Mouse (Mus musculus) cerebral cortex, adult 2 months (tissue): Measurements from ENCODE around the gene Nap1l5.

ENCODE experiments used
- WGBS: fragments of 180-500 bp; shearing (Covaris S2); methylation state at CpG from one replicate; pipeline ENCODE4 v1.1.7; 2018; 5-methylcytosine and 5-hydroxymethylcytosine counted together

The Nap1l5 gene

DNA sequence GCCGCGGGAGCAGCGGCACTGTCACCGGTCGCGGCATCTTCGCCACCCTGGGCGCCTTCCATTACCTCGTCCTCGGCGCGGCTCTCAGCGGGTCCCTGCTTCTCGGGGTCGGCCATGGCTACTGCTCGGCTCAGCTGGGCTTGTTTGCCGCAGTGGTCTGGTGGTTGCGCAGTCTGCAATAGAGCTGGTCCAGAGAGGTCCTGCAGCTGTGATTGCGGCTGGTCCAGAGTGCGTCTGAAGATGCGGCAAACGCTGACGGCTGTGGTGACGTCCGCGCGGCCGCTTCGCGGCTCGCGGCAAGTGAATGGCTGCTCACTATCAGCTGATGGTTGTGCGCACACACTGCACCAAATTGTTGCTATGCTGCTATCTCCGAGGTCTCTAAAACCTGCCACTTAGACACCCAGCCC lies at the start of gene Nap1l5:
Gene Nap1l5, minus strand, starts transcription at position 225 of the 410 bp plus-strand sequence.
- WGBS = 59% methylated on average over 34 of the region's 34 CpGs

DNA sequence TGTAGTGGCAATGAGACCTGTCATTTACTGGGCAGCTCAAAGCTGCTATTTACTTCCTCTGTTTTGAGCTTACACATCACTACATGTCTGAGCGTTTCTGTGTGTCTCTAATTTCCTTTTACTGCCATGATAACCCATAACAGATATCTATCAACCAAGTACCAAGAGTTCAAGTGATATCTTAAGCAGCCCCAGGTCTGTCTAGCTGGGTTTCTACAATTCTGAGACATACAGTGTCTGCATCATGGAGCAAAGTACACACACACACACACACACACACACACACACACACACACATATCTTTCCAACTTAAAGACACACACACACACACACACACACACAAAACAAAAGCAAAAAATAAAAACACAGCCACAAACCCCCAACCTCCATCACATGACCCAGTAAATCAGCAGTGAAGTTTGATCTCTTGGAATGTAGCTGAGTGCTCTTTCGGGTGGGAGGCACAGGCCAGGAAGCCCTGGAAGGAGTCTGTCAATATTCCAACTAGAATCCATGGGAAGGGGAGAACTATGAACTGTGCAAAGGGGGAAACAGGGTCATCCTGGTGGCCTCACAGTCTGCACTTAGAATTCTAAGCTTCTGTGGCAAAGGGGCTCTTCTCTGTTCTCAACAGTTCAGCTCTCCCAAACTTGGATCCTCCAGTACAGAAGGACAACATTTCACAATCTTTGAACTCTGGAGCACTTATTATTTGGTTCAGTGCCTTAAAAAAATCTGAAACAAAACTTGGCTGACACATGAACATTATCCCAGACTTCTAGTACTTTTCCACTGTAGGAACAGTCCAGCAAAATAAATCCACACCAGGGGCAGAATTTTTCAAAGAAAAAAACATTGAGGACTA lies 44.5 kb upstream of the Nap1l5 start:
- 89% methylated on average over 2 of the region's 2 CpGs for WGBS

DNA sequence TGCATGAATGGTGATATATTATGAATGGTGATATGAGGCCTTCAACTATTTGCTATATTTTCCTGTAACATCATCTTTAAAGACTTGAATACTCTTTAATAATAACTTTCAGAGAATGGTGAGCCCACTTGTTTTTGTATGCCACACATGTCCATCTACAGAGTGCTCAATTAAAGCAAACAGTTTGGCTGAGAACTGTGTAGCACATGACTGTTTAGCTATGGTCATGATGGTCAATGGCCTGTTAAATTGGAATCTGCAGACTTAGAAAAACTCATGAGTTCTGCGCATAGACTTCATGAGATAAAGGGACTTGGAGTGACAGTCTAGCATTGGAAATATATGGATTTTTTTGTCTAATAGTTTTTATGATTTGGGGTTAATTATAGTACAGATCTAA lies 43.5 kb upstream of the Nap1l5 start:
- WGBS = 100% methylated on average over 1 of the region's 1 CpGs

DNA sequence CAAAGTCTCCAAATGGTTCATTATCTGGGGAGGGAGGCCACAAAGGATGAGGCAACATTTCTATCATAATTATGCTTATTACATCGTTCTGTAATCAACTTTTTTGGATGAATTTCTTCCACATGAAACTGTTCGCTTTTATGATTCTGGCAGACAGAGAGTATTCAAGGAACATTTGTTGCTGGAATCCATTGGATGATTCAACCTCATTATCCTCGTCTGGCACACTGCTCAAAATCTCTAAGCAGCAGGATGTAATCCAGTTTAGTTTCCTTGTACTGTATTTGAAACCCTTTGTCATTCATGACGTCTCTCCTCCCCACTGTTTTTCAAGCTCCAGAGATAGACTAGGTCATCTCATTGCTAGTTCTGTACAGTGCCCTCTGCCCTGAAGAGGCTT lies 40.0 kb upstream of the Nap1l5 start:
- 40% methylated on average over 4 of the region's 4 CpGs for WGBS

DNA sequence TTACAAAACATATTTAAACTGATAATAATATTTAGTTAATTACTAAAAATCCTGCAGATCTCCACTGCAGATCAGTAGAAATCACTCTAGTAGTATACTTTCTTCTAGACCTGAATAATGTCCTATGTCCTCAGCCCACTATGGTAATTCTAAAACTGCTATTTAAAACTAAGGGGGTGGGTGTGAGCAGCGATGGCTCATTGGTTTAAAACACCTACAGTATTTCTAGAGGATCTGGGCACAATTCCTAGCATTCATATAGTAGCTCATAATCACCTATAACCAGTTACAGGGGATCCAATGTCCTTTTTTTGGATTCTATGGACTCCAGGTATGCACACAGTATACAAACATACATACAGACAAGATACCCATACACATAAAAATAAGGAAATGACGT lies 39.4 kb upstream of the Nap1l5 start:
- 38% methylated on average over 2 of the region's 2 CpGs for WGBS

DNA sequence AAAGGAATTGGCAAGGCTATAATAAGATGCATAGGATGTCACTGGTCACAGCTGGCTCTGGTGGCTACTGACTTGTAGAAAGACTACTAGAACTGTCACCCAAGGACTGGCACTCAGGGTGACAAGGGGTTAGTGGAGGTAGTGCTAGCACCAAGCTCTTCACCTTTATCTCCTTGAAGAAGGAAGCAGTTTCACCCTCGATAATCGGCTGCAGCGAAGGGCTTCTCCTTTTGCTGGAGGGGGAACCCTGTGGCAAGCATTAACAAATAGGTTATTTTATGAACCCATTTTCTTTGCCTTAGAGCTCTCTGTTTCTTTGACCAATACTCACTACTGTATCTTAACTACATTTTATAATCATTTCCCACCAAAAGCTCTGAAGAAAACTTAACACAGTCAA lies 37.1 kb upstream of the Nap1l5 start:
- WGBS = 95% methylated on average over 3 of the region's 3 CpGs

DNA sequence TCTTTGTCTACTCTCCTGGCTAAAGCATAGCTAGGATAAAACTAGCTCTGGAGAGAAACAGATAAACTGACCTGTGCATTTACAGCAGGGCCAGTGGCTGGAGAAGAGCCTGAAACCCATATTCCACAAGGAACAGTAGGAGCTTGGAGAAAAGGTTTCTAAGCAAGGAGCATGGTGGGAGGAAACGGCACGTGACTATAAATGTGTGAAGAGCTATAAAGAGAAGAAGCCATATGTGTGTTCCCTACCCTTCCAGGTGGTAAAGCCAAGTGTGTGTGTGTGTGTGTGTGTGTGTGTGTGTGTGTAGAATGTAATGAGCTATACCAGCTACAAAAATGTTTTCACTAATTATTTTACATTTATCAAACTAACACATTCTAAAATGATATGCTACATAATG lies 35.4 kb upstream of the Nap1l5 start:
- WGBS = 44% methylated on average over 2 of the region's 2 CpGs

DNA sequence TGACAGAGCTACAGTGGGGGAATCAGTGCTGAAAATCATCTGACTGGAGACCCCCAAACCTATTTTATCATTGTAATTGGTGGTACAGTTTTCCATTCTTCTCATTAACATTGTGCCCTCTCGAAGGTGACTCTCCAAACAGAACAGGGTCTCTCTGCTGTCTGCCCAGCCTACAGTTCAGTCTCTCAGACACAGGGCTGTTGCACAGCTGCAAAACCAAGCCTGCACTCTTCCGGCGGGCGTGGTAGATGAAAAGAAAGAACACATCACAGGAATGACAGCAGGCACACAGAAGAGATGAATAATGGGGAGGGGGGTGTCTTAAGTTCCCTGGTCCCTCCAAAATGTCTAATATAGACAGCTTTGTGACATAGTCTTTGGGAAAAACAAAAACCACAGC lies 27.3 kb upstream of the Nap1l5 start:
- 39% methylated on average over 4 of the region's 4 CpGs for WGBS

DNA sequence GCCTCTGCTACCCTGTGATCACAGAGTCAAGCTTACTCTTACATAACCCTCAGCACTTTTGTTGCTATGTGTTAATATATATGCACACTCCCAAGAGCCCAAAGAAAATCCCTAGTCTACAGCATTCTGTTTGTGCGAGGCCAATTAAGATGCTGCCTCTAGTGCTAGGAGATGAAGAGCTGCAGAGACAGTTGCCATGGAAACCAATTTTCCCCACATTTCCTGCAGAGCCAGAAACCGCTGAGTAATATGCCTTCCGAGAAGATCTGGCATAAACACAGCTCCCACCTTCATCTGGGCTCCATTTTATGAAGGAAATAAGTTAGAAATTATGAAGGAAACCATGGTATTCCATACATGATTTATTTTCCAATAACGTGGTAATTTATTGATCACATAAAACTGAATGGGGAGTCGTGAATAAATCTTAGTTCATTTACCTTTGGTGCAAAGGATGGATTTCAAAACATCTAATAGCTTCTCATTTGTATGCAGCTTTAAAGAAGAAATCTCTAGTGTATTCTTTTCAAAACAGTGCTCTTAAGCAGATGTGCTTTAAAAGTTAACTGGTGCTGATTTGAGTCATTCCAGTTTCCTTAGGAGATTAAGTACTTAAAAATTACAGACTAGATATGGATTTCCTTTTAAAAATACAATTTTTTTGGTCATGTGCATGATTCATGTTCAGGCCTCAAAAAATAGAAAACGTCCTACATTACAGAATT lies 26.5 kb upstream of the Nap1l5 start:
- WGBS = 25% methylated on average over 6 of the region's 6 CpGs

DNA sequence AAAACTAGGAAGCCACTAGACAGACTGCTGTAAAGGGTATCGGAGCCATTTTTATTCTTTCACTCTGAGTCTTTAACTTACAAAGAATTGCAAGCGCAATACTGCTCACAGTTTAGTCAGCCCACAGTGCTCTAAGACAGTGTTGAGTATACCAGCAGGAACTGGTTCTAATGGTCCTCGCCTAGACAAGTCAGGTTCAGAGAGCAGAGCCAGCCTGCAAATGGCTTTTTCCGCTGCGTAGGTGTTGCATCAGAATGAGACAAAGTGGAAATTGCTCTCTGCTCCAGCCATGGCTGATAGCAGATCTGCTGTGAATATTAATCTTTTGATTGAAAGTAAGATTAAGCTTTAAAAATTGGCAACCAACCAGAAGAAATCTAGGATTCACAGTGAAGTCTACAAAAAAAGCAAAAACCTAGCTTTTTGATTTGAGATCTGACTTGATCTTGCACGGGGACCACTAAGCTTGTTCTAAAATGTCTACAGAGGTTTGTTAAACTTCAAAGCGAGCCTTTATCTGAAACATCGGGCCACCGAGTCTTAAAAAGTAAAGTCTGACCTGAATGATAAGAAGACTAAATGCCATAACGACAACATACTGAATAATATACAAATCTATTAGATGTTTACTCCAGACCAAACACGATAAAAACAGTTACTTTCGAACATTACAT lies 25.8 kb upstream of the Nap1l5 start:
- 40% methylated on average over 12 of the region's 12 CpGs for WGBS

DNA sequence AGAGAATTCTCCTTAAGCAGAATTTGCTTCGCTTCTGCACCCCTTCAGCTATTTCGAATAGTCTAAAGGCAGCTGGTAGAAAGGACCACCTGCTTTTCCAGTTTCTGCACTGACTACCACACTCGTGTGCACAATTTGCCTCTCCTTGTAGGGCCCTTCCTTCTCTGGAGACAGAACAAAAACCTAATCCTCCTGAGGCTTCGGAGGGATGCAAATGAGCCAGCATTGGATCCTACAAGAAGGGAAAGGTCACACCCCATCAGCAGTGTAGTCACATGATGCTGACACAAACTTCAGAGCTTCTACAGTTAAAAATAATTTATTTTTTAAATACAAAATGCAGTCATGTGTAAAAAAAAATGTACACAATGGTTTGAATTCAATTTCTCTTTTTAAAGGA lies 24.3 kb upstream of the Nap1l5 start:
- whole genome bisulfite sequencing = 71% methylated on average over 4 of the region's 4 CpGs

DNA sequence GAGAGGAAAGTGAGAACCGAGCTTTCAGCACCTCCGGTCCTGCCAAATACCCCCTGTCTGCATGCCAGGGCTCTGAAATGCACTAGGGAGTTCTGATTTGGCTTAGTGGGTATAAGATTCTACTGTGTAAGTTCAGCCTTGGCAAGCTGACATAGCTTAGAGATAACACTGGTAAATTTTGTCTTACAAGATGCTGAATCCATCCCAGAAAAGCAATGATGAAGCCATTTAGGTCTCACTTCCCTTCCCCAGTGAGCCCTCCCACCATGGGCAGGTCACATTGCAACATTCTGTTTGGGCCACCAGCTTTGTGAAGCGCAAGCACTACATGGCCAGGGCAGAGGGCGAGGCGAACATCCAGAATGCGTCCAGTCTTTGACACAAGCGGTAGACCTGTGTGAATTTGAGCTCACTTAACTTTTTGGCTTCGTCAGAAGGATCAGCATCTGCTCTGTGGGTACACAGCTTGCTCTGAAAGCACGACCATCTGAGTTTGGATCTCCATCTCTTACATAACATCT lies 23.1 kb upstream of the Nap1l5 start:
- WGBS = 69% methylated on average over 9 of the region's 9 CpGs

DNA sequence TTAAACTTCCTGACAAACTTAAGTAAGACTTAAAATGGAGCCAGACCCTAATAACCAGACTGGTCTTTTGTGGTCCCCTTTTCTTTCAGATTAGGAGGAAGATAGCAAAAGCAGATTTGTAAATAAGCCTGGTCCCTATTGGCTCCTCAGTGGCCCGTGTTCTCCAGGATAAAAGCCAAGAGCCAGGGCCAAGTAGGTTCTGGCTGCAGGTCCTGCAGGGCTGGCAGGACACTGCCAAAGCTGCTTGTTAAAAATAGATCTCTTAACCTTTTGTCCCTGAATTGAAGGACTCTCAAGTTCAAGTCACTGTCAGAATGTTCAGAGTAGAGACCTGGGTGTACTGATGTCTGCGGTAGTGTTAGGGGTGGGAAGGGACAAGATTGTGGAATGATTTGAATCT lies 21.0 kb upstream of the Nap1l5 start:
- 45% methylated on average over 2 of the region's 2 CpGs for WGBS

DNA sequence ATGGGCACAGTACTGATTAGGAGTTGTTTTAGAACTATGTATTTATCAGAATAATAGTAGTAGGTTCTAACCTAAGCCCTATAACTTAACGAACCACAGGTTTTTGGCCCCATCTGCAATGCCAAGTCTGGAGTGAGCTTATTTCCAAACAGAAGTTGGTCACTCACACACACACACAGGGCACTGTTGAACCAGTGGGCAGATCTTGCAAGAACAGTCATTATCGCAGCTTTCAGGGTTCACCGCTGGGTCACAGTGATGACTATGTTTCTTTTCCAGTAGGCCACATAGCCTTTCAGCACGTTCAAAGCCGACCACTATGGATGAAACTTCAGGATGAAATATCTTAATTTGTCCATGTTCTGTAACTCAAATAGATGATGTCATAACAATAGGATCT lies 15.6 kb upstream of the Nap1l5 start:
- 87% methylated on average over 5 of the region's 5 CpGs for WGBS

DNA sequence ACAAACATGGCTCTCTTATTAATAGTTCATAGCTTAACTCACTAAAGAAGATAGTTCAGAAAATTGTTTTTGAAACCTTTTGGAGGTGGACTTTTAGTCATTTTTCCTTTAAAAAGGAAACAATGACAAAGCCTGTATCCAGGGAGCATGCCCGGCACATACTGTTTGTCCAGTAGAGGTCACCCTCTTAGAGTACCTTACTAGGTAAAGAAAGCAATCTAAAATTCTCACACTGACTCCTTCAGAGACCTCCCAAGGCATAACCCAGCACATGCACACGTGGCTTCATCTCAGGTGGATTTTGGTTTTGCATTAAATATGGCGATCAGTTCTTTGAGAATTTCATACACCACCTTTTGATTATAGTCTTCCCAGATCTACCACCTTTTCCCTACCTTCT lies 14.7 kb upstream of the Nap1l5 start:
- WGBS = 60% methylated on average over 3 of the region's 3 CpGs

DNA sequence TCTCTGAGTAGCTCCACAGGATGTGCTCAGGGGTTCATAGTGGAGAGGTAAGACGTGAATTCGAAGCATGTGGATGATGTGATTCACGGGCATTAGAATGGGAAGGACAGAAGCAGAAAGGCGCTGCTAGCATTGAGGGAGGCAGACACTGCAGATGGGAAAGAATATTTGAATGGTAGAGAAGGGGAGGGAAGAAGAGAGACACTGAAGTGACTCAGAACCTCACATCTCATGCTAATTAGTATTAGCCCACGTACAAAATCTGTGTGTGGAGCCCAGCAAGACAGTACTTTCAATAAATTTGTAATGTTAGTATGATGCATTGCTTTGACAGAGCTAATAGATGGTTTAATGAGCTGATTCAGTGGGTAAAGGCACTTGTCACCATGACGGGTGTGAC lies 13.9 kb upstream of the Nap1l5 start:
- 54% methylated on average over 6 of the region's 6 CpGs for WGBS

DNA sequence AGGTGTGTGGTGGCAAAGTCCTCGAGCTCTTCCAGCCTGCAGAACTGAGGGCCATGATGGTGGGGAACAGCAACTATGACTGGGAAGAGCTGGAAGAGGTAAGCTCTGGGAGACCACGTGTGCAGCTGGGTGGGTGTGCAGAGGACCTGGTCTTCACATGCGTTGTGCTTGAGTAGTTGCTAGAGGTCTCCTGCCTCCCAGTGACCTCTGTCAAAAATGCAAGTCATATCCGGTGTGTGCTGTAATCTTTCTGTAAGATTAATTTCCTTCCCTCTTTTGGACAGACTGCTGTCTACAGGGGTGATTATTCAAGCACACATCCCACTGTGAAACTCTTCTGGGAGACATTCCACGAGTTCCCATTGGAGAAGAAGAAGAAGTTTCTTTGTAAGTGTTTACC lies 9.6 kb upstream of the Nap1l5 start:
- 91% methylated on average over 5 of the region's 5 CpGs for WGBS

DNA sequence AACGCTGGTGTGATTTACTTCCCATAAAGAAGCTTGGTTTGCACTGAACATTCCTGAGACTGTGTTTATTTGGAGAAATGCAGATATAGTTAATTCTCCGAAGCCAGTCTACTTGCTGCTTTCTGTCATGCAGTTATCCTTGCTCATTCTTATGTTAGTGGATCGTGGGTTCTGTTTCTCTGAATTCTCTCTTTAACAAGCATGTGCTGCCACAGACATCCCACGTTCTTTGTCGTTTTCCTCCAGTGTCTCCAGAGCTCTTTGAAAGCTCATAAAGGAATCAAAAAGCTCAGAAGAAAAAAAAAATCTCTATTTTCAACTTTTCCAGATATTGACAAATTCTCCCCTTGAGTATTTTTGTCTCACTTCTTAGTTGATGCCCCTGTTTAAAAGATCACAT lies 7.1 kb upstream of the Nap1l5 start:
- 58% methylated on average over 5 of the region's 5 CpGs for WGBS

DNA sequence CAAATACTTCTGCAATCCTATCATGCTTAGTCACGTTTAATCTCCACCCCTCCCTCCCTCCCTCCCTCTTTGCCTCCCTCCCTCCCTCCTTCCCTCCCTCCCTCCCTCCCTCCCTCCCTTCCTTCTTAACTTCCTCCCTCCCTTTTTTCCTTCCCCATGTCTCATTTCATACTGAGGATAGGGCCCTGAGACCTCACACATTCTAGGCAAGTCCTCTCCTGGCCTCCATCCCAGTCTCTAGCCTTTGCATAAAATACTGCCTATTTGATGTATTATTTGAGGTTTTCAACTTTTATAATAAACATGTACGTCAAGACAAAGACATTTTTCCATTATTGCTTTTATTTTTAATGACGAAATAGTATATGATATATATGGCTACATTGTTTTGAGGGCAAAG lies 6.7 kb upstream of the Nap1l5 start:
- 70% methylated on average over 3 of the region's 3 CpGs for WGBS

DNA sequence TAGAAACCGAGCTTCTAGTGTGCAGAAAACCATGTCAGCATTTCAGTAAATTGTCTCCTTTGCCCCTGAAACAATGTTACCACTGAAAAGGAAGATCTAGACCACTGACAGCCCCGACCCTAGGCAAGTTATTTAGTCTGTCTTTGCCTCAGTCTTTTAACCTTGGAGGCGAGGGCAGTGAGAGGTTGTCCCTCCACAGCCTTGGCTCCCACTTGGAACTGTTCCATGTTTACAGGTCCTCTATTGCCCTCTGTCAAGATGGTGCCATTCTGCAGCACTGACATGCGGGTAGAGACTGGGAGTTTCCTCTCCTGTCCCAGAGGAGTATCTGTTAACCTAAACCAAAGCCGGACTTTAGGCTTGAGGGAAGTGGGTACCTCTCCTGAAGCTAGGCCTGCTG lies 6.0 kb upstream of the Nap1l5 start:
- 72% methylated on average over 5 of the region's 5 CpGs for WGBS

DNA sequence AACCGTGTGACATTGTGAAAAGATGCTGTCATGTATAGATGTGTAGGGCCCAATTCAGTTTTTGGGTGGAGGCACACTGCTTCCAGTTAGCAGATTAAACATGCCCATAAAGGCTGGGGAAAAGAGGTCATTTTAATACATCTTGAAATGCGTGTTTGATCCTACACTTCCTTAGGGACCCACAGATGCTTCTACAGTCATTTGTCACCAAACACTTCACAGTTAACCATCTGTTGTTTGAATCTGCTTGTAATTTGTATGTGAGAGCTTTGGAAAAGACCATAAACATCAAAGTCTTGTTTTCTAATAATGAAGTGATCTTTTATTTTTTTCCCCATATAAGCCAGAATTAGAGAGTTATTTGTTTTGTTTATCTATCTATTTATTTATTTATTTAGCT lies 915 bp upstream of the Nap1l5 start:
- 58% methylated on average over 2 of the region's 2 CpGs for WGBS

DNA sequence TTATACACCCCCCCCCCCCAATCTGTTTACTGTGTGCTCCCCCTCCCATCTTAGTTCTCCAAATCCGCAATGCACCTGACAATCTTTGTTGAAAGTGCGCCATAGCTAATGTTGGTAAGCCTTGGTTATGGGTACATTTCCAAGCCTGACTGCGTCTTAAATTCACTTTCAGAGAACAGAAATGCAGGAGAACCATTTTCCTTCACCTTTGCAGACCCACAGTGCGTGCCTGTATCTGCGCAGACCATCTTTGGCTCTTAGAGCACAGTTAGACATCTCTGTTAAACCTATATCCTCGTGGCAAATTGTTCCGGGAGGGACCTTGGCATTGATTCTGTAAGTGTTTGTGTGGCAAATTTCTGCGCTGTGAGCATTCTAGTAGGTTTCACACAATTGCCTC lies 460 bp upstream of the Nap1l5 start:
- 72% methylated on average over 8 of the region's 8 CpGs for WGBS

DNA sequence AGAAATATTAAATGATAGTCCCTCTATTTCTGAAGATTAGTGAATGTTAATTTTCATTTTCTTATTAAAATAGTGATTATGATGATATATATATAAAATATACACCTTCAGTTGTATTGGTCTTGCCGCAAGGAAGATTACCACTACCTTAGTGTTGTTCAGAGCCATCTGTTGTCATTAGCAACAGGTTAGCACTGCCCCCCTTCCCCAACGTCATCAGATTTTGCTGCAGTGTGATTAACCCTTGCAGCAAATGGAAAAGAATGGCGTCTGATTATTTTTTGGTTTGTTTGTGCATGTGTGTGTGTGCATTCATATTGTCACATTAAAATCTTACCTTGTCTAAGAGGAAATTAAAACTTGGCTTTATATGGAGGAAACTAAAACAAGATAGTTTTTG lies 2.3 kb downstream of the Nap1l5 start:
- 37% methylated on average over 3 of the region's 3 CpGs for WGBS
